Mouse (Mus musculus): ENCODE measurements around the gene Cgref1.

GRCm38 (mm10) chr5:30959966-30960501 is 14.6 kb upstream of the Cgref1 start, which contains the start of gene Preb:
- TF ChIP-seq POLR2A (IDR thresholded peaks at IDR 0.05; ENCODE audit: control insufficient read depth, low read depth, low read length) (peak; percentile 87), CTCF (IDR thresholded peaks at IDR 0.05; ENCODE audit: control insufficient read depth, insufficient read depth, insufficient replicate concordance, low read depth, low read length) (no peak)

All from testis, adult 2 months (tissue).